Mouse (Mus musculus) cortical plate, adult 2 months (tissue): ENCODE results near the gene Auts2.

Experiments
- CTCF ChIP-seq: fragments of 200-500 bp; IDR thresholded peaks from 2 replicates; pipeline ENCODE4 v1.5.1; 2011; ENCODE audit warnings: mild to moderate bottlenecking, control low read depth, low read length; ENCODE audit not compliant: insufficient read depth; ENCODE audit errors: extremely low read depth
- POLR2A ChIP-seq: fragments of 200-500 bp; IDR thresholded peaks from 2 replicates; pipeline ENCODE4 v1.6.1; 2011; ENCODE audit warnings: mild to moderate bottlenecking, low read length, control low read depth; ENCODE audit not compliant: insufficient read depth; ENCODE audit errors: extremely low read depth

- no peak for TF ChIP-seq CTCF
- no peak for TF ChIP-seq POLR2A
Observed at GRCm38 (mm10) chr5:131594597-131594996, 948.5 kb downstream of the Auts2 start.
